Mouse (Mus musculus): Measurements from ENCODE around the gene Gm45234.

The Gm45234 gene

DNA sequence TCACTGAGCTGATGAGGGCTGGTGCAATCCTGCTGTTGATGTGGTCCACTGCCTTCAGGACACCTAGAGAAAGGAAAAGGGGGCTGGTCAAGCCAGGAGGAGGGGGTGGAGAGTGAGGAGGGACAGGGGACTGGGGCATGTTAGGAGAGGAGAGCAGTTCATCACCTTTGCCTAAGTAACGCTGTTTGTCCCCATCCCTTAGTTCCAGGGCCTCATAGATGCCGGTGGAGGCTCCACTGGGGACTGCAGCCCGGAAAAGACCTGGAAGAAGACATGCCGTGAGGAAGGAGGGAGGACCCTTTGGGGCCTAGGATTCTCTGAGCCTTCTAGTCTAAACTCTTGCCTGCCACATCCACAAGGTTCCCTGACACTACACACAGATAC lies 11.7 kb upstream of the Gm45234 start:
- no peak for DNase-seq (ENCODE audit: low read depth, low spot score)

GRCm38 (mm10) chr6:124765951-124766350 lies 10.1 kb upstream of the Gm45234 start:
- DNase-seq (ENCODE audit: low read depth, low spot score): no peak

DNA sequence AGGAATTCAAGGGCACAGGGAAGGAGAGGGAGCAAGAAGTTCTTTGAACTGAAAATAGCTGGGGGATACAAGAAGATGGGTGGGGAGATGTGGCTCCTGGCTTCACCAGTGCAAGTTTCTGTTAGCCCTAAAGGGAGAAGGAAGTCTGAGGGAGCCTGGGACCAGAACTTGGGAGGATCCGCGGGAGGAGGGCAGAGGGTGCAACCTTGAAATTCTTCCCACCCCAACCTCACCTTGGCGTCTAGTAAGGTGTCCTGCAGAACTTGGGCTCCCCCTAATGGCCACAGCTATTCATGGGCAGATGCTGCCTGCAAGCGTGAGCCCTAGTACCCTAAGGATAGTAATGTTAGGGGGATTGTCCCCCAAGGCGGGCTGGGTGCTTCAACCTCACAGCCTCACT lies 3.4 kb upstream of the Gm45234 start:
- peak; percentile 94 for DNase-seq (ENCODE audit: low read depth, low spot score)

DNA sequence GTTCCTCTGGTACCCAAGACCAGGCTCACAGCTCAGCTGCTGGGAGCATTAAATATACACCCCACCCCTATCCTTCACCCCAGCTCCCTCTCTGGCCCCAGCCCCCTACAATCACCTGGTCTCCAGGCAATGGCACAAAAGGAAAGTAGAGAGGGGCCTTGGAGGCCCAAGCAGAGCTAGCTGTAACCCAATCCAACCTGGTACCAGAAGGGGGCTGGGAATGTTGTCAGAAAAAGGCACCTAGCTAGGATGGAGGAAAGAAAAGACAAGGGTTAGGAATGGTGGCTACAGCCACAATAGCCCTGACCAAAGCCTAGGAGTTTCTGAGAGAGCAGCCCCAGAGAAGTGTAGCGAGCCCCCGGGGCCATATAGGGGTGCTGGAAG lies 3.0 kb upstream of the Gm45234 start:
- no peak for DNase-seq (ENCODE audit: low read depth, low spot score)

GRCm38 (mm10) chr6:124757909-124758848 lies 2.4 kb upstream of the Gm45234 start:
- no peak for DNase-seq (ENCODE audit: low read depth, low spot score)

DNA sequence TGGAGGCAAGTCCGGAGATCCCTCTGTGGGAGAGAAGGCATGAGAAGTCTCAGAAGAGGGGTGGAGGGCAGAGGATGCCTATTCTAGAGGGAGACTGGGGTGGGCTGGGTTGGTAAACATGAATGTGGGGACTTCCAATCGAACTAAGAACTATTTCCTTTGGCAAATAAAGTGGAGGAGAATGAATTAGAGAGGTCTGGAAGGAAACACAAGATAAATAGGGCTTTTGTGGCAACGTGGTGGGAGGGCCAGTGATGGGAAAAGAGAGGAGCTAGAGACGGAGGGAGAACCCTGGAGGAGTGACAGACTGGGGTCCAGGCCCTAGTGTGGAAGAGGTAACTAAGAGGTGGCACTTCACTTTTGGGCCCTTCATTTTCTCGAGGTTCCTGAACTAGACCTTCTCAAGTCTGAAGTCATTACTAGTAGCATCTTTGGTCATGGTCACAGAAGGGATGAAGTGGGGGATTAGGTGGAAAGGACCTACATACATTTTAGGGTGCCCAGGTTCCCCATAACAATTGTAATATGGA lies 1.6 kb upstream of the Gm45234 start:
- DNase-seq (ENCODE audit: low read depth, low spot score): no peak

DNA sequence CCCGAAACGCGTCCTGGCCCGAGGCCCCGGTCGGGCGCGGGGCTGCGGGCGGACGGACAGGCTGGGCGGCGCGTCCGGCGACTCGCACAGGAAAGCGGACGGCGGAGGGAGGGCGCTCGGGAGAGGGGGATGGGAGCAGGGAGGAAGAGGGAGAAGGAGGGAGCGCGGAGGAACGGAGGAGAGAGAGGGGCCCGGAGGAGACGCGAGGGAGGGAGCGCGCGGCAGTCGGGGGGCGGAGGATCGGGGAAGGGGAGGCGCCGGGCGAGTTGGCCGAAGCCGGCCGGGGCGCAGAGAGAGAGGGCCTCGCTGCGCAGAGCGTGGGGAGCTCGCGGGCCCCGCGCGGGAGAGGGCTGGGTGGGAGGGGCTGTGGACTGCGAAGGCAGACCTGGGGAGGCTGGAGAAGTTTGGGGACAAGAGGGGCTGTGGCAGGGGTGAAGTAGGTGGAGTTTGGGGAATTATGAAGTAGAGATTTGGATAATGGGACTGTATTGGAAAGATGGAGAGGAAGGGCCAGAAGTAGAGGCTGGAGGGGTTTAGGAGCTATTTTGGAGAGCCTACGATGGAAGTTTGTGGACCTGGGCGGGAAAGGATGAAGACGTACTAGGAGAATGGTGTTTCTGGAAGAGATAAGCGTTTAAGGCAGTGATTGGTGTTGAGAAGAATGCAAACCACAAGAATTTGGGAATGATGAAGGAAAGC lies 980 bp upstream of the Gm45234 start:
- DNase-seq (ENCODE audit: low read depth, low spot score): peak; percentile 78

DNA sequence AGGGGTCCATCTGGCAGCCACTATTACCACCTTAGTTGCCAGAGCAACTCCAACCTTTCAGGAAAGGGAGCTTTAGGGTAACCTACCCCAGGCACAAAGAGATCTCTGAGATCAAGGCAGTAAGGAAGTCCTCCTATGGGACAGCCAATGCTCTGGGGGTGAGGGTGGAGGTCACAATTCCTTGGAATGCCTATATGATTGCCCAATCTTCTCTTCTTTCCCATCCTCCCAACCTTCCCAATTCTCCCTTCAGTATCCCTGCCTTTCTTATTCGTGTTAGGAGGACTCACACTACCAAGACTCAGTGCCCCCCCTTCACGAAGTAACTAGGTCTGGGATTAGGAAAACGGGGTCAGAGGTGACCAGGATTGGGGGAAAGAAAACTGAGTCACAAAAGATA lies 515 bp downstream of the Gm45234 start:
- no peak for DNase-seq (ENCODE audit: low read depth, low spot score)

DNA sequence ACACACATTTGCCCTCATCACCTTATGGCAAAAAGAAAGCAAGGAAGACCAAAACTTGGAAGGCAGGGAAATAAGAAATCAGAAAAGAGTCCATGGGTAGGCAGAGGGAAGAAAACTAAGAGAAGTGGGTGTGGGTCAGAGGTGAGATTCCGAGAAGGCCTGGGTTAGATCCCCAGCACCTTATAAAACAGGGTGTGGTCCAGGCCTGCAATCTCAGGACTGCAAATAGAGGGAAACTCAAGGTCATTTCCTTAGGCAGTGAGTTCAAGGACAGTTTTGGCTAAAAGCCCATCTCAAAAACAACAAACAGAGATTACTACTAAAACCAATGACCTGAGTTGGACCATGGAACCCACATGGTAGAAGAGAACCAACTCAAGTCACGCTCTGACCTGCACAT lies 2.0 kb downstream of the Gm45234 start:
- peak; percentile 67 for DNase-seq (ENCODE audit: low read depth, low spot score)

GRCm38 (mm10) chr6:124750405-124750804 lies 5.4 kb downstream of the Gm45234 start:
- DNase-seq (ENCODE audit: low read depth, low spot score): no peak

DNA sequence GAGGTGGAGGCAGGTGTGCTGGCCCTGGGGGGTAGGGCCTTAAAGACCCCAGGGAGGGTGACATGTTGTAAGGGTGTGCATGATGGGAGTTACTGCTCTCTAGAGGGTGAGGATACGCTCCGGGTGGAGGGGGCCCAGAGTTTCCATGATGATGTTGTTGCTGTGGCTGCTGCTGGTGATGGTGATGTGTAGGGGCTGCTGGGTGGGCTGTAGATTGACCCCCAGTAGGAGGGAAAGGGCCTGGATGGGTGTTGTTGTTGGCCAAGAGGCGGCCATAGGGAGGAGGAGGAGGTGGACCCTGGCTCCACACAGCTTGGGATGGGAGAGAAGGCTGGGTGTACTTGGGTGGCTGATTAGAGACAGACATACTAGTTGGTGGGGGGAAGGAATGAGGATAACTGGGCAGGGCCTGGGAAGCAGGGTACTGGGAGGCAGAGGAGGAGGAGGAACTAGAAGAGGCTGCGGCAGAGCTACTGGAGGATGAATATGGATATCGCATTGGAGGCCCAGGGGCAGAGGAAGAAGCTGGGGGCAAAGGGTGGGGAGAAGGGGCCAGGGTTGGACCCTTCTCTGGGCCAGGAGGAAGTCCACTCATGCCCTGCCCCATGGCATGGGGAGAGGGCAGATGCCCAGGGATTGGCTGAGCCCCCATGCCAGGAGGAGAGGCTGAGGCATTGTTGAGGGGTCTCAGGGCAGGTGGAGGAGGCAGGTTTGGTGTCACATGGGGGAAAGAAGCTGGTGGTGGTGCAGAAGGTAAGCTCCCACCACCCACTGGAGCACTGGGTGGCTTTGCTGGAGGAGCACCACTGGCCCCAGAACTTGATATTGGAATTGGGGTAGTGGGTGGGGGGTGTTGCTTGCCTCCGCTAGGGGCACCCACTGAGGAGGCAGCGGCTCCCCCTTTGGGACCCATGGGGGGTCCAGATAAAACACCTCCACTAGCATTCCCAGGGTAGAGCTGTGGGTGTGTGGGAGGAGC lies 8.9 kb downstream of the Gm45234 start:
- no peak for DNase-seq (ENCODE audit: low read depth, low spot score)

DNA sequence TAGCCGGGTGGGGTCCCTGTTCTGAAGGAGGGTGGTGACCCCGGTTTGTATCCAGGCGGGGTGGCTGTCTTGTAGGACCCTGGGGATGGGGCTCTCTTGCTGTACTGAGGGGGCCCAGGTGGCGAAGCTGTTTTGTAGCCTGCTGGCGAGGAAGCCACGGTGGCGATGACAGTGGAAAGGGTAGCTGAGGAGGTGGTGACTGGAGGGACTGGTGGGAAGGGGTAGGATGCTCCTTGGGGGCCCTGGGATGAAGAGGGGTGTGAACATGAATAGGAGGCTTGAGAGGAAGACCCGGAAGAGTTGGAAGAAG lies 9.6 kb downstream of the Gm45234 start:
- DNase-seq (ENCODE audit: low read depth, low spot score): no peak

DNA sequence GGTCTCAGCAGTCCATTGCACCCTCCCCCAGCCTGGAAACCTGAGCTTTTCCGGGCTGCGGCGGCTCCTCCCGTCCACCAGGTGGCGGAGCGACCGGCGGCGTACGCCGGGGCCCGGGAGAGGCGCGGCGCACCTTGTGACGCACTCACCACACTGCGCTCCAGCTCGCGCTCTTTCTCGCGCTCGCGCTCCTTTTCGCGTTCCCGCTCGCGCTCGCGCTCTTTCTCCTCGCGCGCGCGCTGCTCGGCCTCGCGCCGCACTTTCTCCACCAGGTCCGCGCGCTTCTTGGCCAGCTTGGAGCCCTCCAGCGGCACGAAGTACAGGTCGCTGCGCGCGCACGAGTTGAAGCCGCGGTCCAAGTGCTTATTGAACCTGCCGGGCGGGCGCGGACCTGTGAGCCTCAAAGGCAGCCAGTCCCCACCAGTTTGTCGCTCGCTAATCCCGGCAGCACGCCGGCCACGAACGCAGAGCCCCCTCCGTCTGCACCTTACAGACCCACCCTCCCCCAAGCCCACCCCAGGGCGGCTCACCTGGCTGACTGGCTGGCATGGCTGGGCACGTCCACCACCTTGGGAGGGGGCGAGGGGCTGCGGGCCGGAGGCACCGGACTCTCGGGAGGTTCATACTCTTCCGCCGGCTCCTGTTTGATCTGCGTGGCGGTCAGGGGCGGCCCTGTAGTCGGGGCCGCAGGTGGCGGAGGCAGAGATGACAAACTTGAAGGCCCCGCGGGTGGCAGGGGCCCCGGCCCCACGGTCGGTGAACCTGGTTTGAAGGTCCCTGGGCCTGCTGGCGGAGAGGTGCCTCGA lies 10.1 kb downstream of the Gm45234 start:
- DNase-seq (ENCODE audit: low read depth, low spot score): peak; percentile 97

DNA sequence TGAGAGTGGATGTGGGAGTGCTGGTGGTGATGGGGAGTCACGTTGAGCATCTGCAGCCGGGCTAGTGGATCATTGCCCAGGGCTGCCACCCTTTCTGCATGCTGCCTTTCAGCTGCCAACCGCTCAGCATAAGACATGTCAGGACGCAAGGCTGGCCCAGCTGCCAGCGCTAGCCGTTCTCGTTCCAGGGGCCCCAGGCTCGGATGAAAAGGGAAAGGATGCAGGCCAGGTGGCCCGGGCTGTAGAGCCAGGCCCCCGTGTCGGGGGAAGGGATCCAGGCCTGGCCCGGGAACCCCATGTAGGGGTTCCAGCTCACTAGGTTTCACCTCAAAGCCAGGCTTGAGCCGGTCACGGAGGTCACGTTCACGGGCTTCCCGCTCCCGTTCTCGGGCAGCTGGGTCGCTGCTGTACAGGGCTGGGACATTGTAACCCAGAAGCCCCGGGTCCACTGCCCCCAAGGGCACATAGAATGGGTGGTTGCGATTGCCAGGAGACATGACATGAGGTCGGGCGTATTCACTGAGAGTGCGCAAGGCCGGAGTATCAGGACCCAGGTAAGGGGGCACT lies 11.0 kb downstream of the Gm45234 start:
- no peak for DNase-seq (ENCODE audit: low read depth, low spot score)

GRCm38 (mm10) chr6:124743647-124744046 lies 12.2 kb downstream of the Gm45234 start:
- DNase-seq (ENCODE audit: low read depth, low spot score): no peak

- no peak for DNase-seq (ENCODE audit: low read depth, low spot score)
Measured at GRCm38 (mm10) chr6:124742839-124743514, 12.8 kb downstream of the Gm45234 start.

- no peak for DNase-seq (ENCODE audit: low read depth, low spot score)
Measured at GRCm38 (mm10) chr6:124741842-124742241, 14.0 kb downstream of the Gm45234 start.

GRCm38 (mm10) chr6:124740888-124741761 lies 14.7 kb downstream of the Gm45234 start, which contains the start of gene Grcc10:
TSS of gene Grcc10 (minus strand) at chr6:124741374.
- peak; percentile 100 for DNase-seq (ENCODE audit: low read depth, low spot score)

Measured in R1 (cell line).